Mouse (Mus musculus) testis, adult 2 months (tissue): ENCODE results near the gene Rbfox2.

ENCODE experiments used
- CTCF ChIP-seq: fragments of 200-500 bp; IDR thresholded peaks from 2 replicates; pipeline ENCODE4 v1.5.1; 2012; ENCODE audit warnings: low read depth, mild to moderate bottlenecking, inconsistent platforms, low read length, moderate library complexity; ENCODE audit not compliant: control insufficient read depth, insufficient read depth, insufficient replicate concordance
- POLR2A ChIP-seq: fragments of 200-500 bp; IDR thresholded peaks from 2 replicates; pipeline ENCODE4 v1.6.1; 2012; ENCODE audit warnings: low read depth, mild to moderate bottlenecking, inconsistent platforms, low read length, moderate library complexity; ENCODE audit not compliant: control insufficient read depth

- TF ChIP-seq CTCF (no peak), POLR2A (no peak)
Observed at GRCm38 (mm10) chr15:77072556-77073163, 234.1 kb downstream of the Rbfox2 start.
